Mouse (Mus musculus) kidney, embryonic 15.5 days (tissue): ENCODE data around the gene Cdh26. TPM values are rescaled to one million over a fixed set of nuclear protein-coding genes. Genes with fewer than 3 reads are reported as not detected.

ENCODE experiments used
- ATAC-seq: fragments of 200-750 bp; cut with Nextera tagmentation; replicated peaks from 2 replicates; pipeline ENCODE4 v1.8.0; 2017; ENCODE audit warnings: moderate TSS enrichment; ENCODE audit not compliant: low FRiP score
- H3K27ac ChIP-seq: fragments of 300-500 bp; sonication (generic); 2 replicates; pipeline ENCODE4 v1.5.1; 2015; ENCODE audit warnings: mild to moderate bottlenecking, inconsistent platforms
- H3K27me3 ChIP-seq: fragments of 300-500 bp; sonication (generic); 2 replicates; pipeline ENCODE4 v1.6.1; 2015; ENCODE audit warnings: inconsistent platforms
- H3K36me3 ChIP-seq: fragments of 300-500 bp; sonication (generic); 2 replicates; pipeline ENCODE4 v1.6.1; 2015; ENCODE audit warnings: inconsistent platforms
- H3K4me1 ChIP-seq: fragments of 300-500 bp; sonication (generic); 2 replicates; pipeline ENCODE4 v1.6.1; 2015; ENCODE audit warnings: inconsistent platforms
- H3K4me2 ChIP-seq: fragments of 300-500 bp; sonication (generic); 2 replicates; pipeline ENCODE4 v1.6.1; 2015; ENCODE audit warnings: moderate library complexity, mild to moderate bottlenecking, inconsistent platforms
- H3K4me3 ChIP-seq: fragments of 300-500 bp; sonication (generic); replicated peaks from 2 replicates; pipeline ENCODE4 v1.5.1; 2015; ENCODE audit warnings: mild to moderate bottlenecking, inconsistent platforms
- H3K9ac ChIP-seq: fragments of 300-500 bp; sonication (generic); 2 replicates; pipeline ENCODE4 v1.6.1; 2015; ENCODE audit warnings: mild to moderate bottlenecking, inconsistent platforms
- H3K9me3 ChIP-seq: fragments of 300-500 bp; sonication (generic); replicated peaks from 2 replicates; pipeline ENCODE4 v1.6.1; 2016; ENCODE audit warnings: inconsistent platforms
- WGBS: fragments of 180-500 bp; shearing (Covaris S2); methylation state at CpG from one replicate; pipeline ENCODE4 v1.1.7; 2015; ENCODE audit warnings: mixed read lengths; 5-methylcytosine and 5-hydroxymethylcytosine counted together
- polyA plus RNA-seq: library from polyadenylated mRNA; unstranded; fragments of >200 nt; fragmentation: Nextera tagmentation; extraction: Ambion mirVana; gene quantifications from 2 replicates; pipeline ENCODE4 v1.2.1, GENCODE M21; 2015

Gene Cdh26
- polyA plus RNA-seq, 1 experiment from 2014 or later = 0.70 TPM

DNA sequence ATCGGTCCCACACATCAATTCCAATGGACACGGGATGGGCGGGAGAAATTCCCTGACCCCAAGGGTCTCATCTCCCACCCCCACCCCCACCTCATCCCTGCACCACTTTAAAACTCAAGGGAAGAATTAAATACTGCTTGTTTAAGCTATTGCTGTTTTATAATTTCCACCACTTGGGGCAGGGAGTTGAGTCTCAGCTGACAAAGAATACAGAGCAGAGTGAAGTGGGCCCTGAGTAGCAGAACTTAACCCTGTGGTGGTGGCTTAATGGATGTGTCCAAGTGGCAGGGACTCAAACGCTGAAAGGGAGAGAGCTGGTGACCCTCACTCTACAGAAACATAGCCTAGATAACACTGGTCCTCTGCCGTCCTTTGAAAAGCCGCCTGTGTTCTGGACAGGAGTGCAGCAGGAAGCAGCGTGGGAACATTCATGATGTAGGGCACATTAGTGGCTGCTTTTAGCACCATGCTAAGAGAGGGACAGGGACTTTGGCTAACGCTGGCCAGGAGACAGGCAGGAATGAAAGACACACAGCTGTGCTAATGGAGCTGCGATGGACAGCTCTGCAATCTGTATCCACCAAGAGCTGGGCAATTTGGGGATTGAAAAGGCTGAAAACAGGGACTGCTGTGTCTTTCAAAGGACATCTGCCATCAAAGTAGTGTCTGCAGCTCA, 60.1 kb downstream of the Cdh26 start:
- Histone ChIP-seq H3K4me3 (no peak overlapping the region), H3K9ac (no peak overlapping the region), H3K36me3 (no peaks in the 10 kb centered on the region), H3K27ac (no peak overlapping the region), H3K27me3 (no peaks in the 10 kb centered on the region), H3K4me1 (peaks cover 6% of the 10 kb centered on the region), H3K4me2 (no peak overlapping the region), H3K9me3 (no peaks in the 10 kb centered on the region)
- ATAC-seq = no peak
- WGBS = 68% methylated on average over 9 of the region's 9 CpGs

DNA sequence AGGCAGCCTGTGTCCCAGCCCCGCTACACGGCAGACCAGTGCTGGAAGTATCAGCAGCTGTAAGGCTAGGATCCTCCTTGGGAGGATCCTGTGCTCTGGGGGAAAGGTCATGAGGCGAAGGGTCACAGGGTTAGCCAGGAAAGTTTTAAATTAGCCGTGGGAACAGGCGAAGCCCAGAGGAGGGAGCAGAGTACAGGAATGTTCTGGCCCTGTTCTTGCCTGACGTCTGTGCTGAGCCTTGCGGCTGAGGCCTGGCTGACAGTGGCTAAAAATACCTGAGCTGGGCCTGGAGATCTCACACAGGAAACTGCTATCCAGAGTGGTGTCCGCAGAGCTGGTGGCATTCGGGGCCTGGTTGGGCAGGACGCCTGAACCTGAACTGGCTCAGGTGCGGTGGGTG, 63.7 kb downstream of the Cdh26 start:
- peaks cover 16% of the 10 kb centered on the region for H3K4me1 ChIP-seq
- no peak overlapping the region for H3K27ac ChIP-seq
- no peaks in the 10 kb centered on the region for H3K9me3 ChIP-seq
- no peak overlapping the region for H3K4me2 ChIP-seq
- H3K36me3 ChIP-seq = no peaks in the 10 kb centered on the region
- no peak overlapping the region for H3K9ac ChIP-seq
- H3K4me3 ChIP-seq = no peak overlapping the region
- peak; percentile 47; the same call in 1 of the 2 replicates for ATAC-seq
- 40% methylated on average over 11 of the region's 11 CpGs for WGBS
- H3K27me3 ChIP-seq = no peaks in the 10 kb centered on the region

- no peak overlapping the region for H3K4me2 ChIP-seq
- H3K27ac ChIP-seq = no peak overlapping the region
- H3K9me3 ChIP-seq = no peaks in the 10 kb centered on the region
- H3K4me1 ChIP-seq = peaks cover 16% of the 10 kb centered on the region
- no peaks in the 10 kb centered on the region for H3K27me3 ChIP-seq
- no peak overlapping the region for H3K4me3 ChIP-seq
- no peak overlapping the region for H3K9ac ChIP-seq
- no peak for ATAC-seq
- whole genome bisulfite sequencing = 91% methylated on average over 2 of the region's 2 CpGs
- H3K36me3 ChIP-seq = no peaks in the 10 kb centered on the region
Measured at GRCm38 (mm10) chr2:178495816-178496215, 65.5 kb downstream of the Cdh26 start.

- H3K27me3 ChIP-seq = no peaks in the 10 kb centered on the region
- H3K27ac ChIP-seq = no peak overlapping the region
- ATAC-seq = no peak
- no peak overlapping the region for H3K4me3 ChIP-seq
- H3K9me3 ChIP-seq = no peaks in the 10 kb centered on the region
- 68% methylated on average over 1 of the region's 1 CpGs for WGBS
- no peak overlapping the region for H3K9ac ChIP-seq
- peaks cover 16% of the 10 kb centered on the region for H3K4me1 ChIP-seq
- no peaks in the 10 kb centered on the region for H3K36me3 ChIP-seq
- no peak overlapping the region for H3K4me2 ChIP-seq
Measured at GRCm38 (mm10) chr2:178497900-178498299, 67.6 kb downstream of the Cdh26 start.

GRCm38 (mm10) chr2:178498409-178498808, 68.1 kb downstream of the Cdh26 start:
- ATAC-seq = 0 out of 2 replicates have a peak, but pooled peaks have one; percentile 16
- H3K4me1 ChIP-seq = peaks cover 16% of the 10 kb centered on the region
- H3K9me3 ChIP-seq = no peaks in the 10 kb centered on the region
- no peak overlapping the region for H3K9ac ChIP-seq
- WGBS = 53% methylated on average over 5 of the region's 5 CpGs
- H3K27ac ChIP-seq = no peak overlapping the region
- no peaks in the 10 kb centered on the region for H3K36me3 ChIP-seq
- no peak overlapping the region for H3K4me2 ChIP-seq
- no peaks in the 10 kb centered on the region for H3K27me3 ChIP-seq
- no peak overlapping the region for H3K4me3 ChIP-seq

DNA sequence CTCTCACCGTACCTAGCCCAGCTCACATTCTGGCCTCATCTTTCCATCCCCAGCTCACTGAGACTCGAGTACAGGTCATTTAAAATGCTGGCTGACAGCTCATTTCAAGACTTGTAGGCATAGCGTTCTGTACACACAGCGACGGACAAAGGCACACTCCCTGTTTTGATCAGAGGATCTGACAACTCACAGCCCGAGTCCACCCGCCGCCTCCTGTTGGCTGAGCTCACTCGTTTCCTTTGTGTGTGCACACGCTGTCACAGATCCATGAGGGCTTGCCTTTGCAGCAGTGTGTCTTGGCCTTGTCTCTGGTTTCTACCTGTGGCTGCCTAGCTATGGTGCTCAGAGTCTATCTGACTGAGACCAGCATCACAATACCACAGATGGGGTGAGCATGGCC, 72.1 kb downstream of the Cdh26 start:
- no peak overlapping the region for H3K9ac ChIP-seq
- H3K9me3 ChIP-seq = no peaks in the 10 kb centered on the region
- 63% methylated on average over 10 of the region's 10 CpGs for WGBS
- H3K4me3 ChIP-seq = no peak overlapping the region
- H3K4me2 ChIP-seq = no peak overlapping the region
- no peaks in the 10 kb centered on the region for H3K36me3 ChIP-seq
- no peak for ATAC-seq
- H3K27ac ChIP-seq = no peak overlapping the region
- H3K4me1 ChIP-seq = peaks cover 16% of the 10 kb centered on the region
- H3K27me3 ChIP-seq = no peaks in the 10 kb centered on the region

DNA sequence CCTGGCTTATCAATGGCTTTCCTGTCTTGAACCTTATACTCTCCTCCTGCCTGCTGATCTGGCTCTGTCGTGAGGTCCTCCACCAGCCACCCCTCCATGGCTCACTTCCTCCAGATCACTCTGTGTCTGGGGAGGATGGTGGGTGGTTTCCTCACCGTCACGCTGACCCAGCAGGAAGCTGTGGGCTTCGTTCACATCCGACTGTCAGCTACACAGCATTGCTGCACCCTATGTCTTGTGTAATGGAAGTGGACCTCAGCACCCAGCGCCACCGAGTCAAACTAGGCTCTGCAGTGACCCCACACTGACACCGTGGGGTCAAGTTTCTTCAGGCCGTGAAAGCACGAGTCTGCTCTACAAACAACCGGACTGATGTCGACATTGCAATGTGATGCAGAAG, 75.7 kb downstream of the Cdh26 start:
- Histone ChIP-seq H3K4me3 (no peak overlapping the region), H3K9ac (no peak overlapping the region), H3K27me3 (no peaks in the 10 kb centered on the region), H3K9me3 (no peaks in the 10 kb centered on the region), H3K4me1 (peaks cover 27% of the 10 kb centered on the region), H3K36me3 (no peaks in the 10 kb centered on the region), H3K27ac (no peak overlapping the region), H3K4me2 (no peak overlapping the region)
- WGBS = 19% methylated on average over 12 of the region's 12 CpGs
- no peak for ATAC-seq

- WGBS = 34% methylated on average over 6 of the region's 6 CpGs
- H3K9ac ChIP-seq = no peak overlapping the region
- H3K4me2 ChIP-seq = no peak overlapping the region
- H3K9me3 ChIP-seq = no peaks in the 10 kb centered on the region
- H3K36me3 ChIP-seq = no peaks in the 10 kb centered on the region
- H3K27me3 ChIP-seq = no peaks in the 10 kb centered on the region
- peak overlapping the region; percentile 41; the same call in 1 of the 2 replicates for H3K27ac ChIP-seq
- ATAC-seq = peak; percentile 47
- no peak overlapping the region for H3K4me3 ChIP-seq
- peaks cover 27% of the 10 kb centered on the region for H3K4me1 ChIP-seq
Measured at GRCm38 (mm10) chr2:178507379-178508014, 77.2 kb downstream of the Cdh26 start.

DNA sequence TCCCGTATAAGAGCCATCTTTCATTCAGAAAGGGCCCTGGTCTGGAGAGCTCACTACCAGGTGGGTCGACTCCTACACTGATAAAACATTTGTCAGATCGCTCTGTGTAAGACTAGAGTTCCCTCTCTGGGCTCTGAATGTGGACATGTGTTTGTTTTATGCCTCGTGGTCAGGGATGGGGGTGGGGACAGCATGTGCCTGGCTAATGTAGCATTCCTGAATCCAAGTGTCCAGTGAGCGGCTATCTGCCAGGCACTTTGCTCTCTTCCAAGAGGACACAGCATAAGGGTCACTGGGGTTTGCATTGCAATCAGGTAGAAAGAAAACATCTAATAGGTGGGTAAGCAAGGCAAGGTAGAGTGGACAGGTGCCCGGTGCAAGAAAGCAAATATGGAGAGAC, 77.9 kb downstream of the Cdh26 start:
- WGBS = 37% methylated on average over 6 of the region's 6 CpGs
- no peaks in the 10 kb centered on the region for H3K27me3 ChIP-seq
- H3K36me3 ChIP-seq = no peaks in the 10 kb centered on the region
- H3K4me1 ChIP-seq = peaks cover 27% of the 10 kb centered on the region
- no peak overlapping the region for H3K4me3 ChIP-seq
- H3K9ac ChIP-seq = no peak overlapping the region
- H3K4me2 ChIP-seq = no peak overlapping the region
- H3K9me3 ChIP-seq = no peaks in the 10 kb centered on the region
- H3K27ac ChIP-seq = no peak overlapping the region
- peak; percentile 27; the same call in 1 of the 2 replicates for ATAC-seq

- WGBS = 68% methylated on average over 4 of the region's 4 CpGs
- H3K4me1 ChIP-seq = peaks cover 15% of the 10 kb centered on the region
Measured at GRCm38 (mm10) chr2:178513043-178513442, 82.7 kb downstream of the Cdh26 start.

DNA sequence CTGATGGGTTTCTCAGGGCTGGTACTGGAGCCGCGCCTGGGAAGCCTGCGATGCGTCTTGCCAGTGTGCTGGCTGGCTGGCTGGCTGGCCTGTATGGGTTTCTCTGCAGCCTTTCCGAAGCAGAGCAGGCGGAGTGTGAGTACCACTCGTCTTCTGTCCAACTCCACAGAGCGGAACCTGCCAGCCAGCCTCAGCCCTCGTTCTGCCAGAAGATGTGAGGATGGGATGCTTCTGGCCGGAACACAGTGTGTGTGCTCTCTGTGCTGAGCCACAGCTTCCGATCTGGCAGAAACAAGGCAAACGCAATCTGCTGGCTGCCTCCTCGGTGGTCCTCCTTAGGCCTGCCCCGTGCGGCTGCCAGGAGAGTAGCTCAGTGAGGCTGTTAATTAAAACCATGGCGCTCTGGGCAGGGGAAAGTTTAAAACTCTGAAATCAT, 83.3 kb downstream of the Cdh26 start:
- no peak overlapping the region for H3K9ac ChIP-seq
- H3K36me3 ChIP-seq = no peaks in the 10 kb centered on the region
- no peaks in the 10 kb centered on the region for H3K27me3 ChIP-seq
- peaks cover 9% of the 10 kb centered on the region for H3K4me1 ChIP-seq
- H3K4me3 ChIP-seq = no peak overlapping the region
- 0 out of 2 replicates have a peak, but pooled peaks have one; percentile 23 for ATAC-seq
- 50% methylated on average over 16 of the region's 16 CpGs for WGBS
- H3K4me2 ChIP-seq = no peak overlapping the region
- H3K9me3 ChIP-seq = no peaks in the 10 kb centered on the region
- H3K27ac ChIP-seq = no peak overlapping the region

More at GRCm38 (mm10) chr2:178513043-178513442, 82.7 kb downstream of the Cdh26 start:
- no peak overlapping the region for H3K4me2 ChIP-seq
- no peaks in the 10 kb centered on the region for H3K27me3 ChIP-seq
- no peak overlapping the region for H3K27ac ChIP-seq
- no peak for ATAC-seq
- H3K4me3 ChIP-seq = no peak overlapping the region
- H3K36me3 ChIP-seq = no peaks in the 10 kb centered on the region
- no peak overlapping the region for H3K9ac ChIP-seq
- H3K9me3 ChIP-seq = no peaks in the 10 kb centered on the region

GRCm38 (mm10) chr2:178516421-178516820, 86.1 kb downstream of the Cdh26 start:
- Histone ChIP-seq H3K27ac (no peak overlapping the region), H3K9ac (no peak overlapping the region), H3K4me3 (no peak overlapping the region), H3K36me3 (no peaks in the 10 kb centered on the region), H3K4me1 (no peaks in the 10 kb centered on the region; the same call in 1 of the 2 replicates), H3K4me2 (no peak overlapping the region), H3K9me3 (no peaks in the 10 kb centered on the region), H3K27me3 (no peaks in the 10 kb centered on the region)
- no peak for ATAC-seq
- 75% methylated on average over 5 of the region's 5 CpGs for WGBS
